Mouse (Mus musculus) kidney, adult 9 months (tissue): ENCODE data around the gene Fam124b.

Experiments
- DNase-seq: peaks from one replicate; pipeline ENCODE4 v3.0.0; 2022

The Fam124b gene

GRCm38 (mm10) chr1:80167706-80168105 lies 50.6 kb downstream of the Fam124b start:
- no peak for DNase-seq

- DNase-seq, result no peak
Observed at GRCm38 (mm10) chr1:80166577-80166976, 51.7 kb downstream of the Fam124b start.

GRCm38 (mm10) chr1:80165391-80165790 lies 52.9 kb downstream of the Fam124b start:
- DNase-seq, result no peak

- no peak for DNase-seq
Observed at GRCm38 (mm10) chr1:80162943-80163342, 55.3 kb downstream of the Fam124b start.

- DNase-seq, result no peak
Observed at GRCm38 (mm10) chr1:80159586-80159985, 58.7 kb downstream of the Fam124b start.

- DNase-seq, result no peak
Observed at GRCm38 (mm10) chr1:80154902-80155301, 63.4 kb downstream of the Fam124b start.

GRCm38 (mm10) chr1:80153125-80153716 lies 65.1 kb downstream of the Fam124b start:
- DNase-seq, result no peak

- no peak for DNase-seq
Observed at GRCm38 (mm10) chr1:80150681-80151080, 67.6 kb downstream of the Fam124b start.
